Mouse (Mus musculus) embryonic facial prominence, embryonic 14.5 days (tissue): ENCODE measurements around the gene Pcid2. TPM values are rescaled to one million over a fixed set of nuclear protein-coding genes. Genes with fewer than 3 reads are reported as not detected.
"Not testable (repeated sequence)": the region's sequence is repeated elsewhere in the genome, so short reads cannot be mapped to it uniquely, and the experiment has no call there.

Source experiments
- ATAC-seq: fragments of 200-750 bp; cut with Nextera tagmentation; 2 replicates; pipeline ENCODE4 v1.8.0; 2017; ENCODE audit warnings: low read depth, moderate number of reproducible peaks, moderate TSS enrichment
- DNase-seq: peaks from one replicate; pipeline ENCODE4 v3.0.0-alpha.2; 2015; ENCODE audit warnings: low spot score
- H3K27ac ChIP-seq: fragments of 300-500 bp; sonication (generic); replicated peaks from 2 replicates; pipeline ENCODE4 v1.5.1; 2014; ENCODE audit warnings: low read depth, mild to moderate bottlenecking, low read length, moderate library complexity
- H3K27me3 ChIP-seq: fragments of 300-500 bp; sonication (generic); replicated peaks from 2 replicates; pipeline ENCODE4 v1.6.1; 2014; ENCODE audit warnings: low read length; ENCODE audit not compliant: control insufficient read depth, insufficient read depth
- H3K36me3 ChIP-seq: fragments of 300-500 bp; sonication (generic); 2 replicates; pipeline ENCODE4 v1.6.1; 2014; ENCODE audit warnings: low read length, mixed read lengths; ENCODE audit not compliant: control insufficient read depth, insufficient read depth
- H3K4me1 ChIP-seq: fragments of 300-500 bp; sonication (generic); 2 replicates; pipeline ENCODE4 v1.6.1; 2014; ENCODE audit warnings: antibody characterized with exemption, low read length; ENCODE audit not compliant: control insufficient read depth, insufficient read depth
- H3K4me2 ChIP-seq: fragments of 300-500 bp; sonication (generic); 2 replicates; pipeline ENCODE4 v1.6.1; 2014; ENCODE audit warnings: low read depth, mild to moderate bottlenecking, low read length, moderate library complexity, mixed read lengths
- H3K4me3 ChIP-seq: fragments of 300-500 bp; sonication (generic); 2 replicates; pipeline ENCODE4 v1.5.1; 2014; ENCODE audit warnings: low read depth, mild to moderate bottlenecking, low read length
- H3K9ac ChIP-seq: fragments of 300-500 bp; sonication (generic); 2 replicates; pipeline ENCODE4 v1.6.1; 2014; ENCODE audit warnings: low read depth, mild to moderate bottlenecking, low read length, moderate library complexity, mixed read lengths
- H3K9me3 ChIP-seq: fragments of 300-500 bp; sonication (generic); 2 replicates; pipeline ENCODE4 v1.6.1; 2016; ENCODE audit warnings: low read length; ENCODE audit not compliant: control insufficient read depth
- WGBS: fragments of 180-500 bp; shearing (Covaris S2); extraction: QIAGEN DNeasy Blood & Tissue Kit; methylation state at CpG from one replicate; pipeline ENCODE4 v1.1.7; 2014; 5-methylcytosine and 5-hydroxymethylcytosine counted together
- polyA plus RNA-seq: library from polyadenylated mRNA; unstranded; fragments of >200 nt; fragmentation: Nextera tagmentation; extraction: Ambion mirVana; gene quantifications from 2 replicates; pipeline ENCODE4 v1.2.1, GENCODE M21; 2014

Gene Pcid2
- polyA plus RNA-seq, 1 experiment from 2014 or later = 32.6 TPM

DNA sequence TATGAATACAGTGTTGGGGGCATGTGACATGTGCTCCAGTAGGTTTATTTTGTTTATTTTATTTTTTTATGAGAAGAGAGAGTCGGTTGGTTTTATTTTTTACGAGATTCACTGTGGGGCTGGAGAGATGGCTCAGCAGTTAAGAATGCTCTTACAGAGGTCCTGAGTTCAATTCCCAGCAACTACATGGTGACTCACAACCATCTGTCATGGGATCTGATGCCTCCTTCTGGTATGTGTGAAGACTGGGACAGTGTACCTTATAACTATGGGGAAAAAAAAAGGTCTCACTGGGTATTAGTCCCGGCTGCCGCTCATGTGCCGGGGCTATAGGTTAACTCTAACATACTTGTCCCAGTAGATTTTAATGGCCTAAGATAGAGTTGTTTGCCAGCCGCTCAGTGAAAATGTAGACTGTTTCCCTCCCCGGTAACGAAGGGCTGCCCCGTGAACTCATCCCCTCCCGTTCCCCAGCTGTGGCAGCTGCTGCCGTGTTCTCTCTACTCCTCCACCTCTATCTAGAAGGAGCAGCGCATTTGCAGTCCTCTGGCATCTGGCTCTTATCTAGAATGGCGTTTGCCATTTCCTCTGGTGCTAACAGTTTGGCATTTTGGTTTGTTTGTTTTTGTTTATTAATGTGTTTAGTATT, 2.9 kb upstream of the Pcid2 start:
- H3K36me3 ChIP-seq = peaks cover 14% of the 10 kb centered on the region
- no peaks in the 10 kb centered on the region for H3K27me3 ChIP-seq
- no peak for DNase-seq
- H3K4me3 ChIP-seq = no peak overlapping the region
- ATAC-seq = no peak
- H3K4me1 ChIP-seq = peaks cover 13% of the 10 kb centered on the region; the same call in 1 of the 2 replicates
- H3K9ac ChIP-seq = no peak overlapping the region
- WGBS = 90% methylated on average over 13 of the region's 13 CpGs
- no peak overlapping the region for H3K27ac ChIP-seq
- H3K4me2 ChIP-seq = no peak overlapping the region
- no peaks in the 10 kb centered on the region for H3K9me3 ChIP-seq

GRCm38 (mm10) chr8:13105908-13106551, 771 bp upstream of the Pcid2 start:
- Histone ChIP-seq H3K9ac (peak overlapping the region; percentile 97), H3K9me3 (no peaks in the 10 kb centered on the region), H3K27me3 (no peaks in the 10 kb centered on the region), H3K4me1 (peaks cover 13% of the 10 kb centered on the region; the same call in 1 of the 2 replicates), H3K4me3 (peak overlapping the region; percentile 93), H3K36me3 (peaks cover 5% of the 10 kb centered on the region), H3K27ac (peak overlapping the region; percentile 87), H3K4me2 (peak overlapping the region; percentile 85)
- 0% methylated on average over 15 of the region's 63 CpGs for WGBS
- ATAC-seq (peak; percentile 38), DNase-seq (peak; percentile 35)

DNA sequence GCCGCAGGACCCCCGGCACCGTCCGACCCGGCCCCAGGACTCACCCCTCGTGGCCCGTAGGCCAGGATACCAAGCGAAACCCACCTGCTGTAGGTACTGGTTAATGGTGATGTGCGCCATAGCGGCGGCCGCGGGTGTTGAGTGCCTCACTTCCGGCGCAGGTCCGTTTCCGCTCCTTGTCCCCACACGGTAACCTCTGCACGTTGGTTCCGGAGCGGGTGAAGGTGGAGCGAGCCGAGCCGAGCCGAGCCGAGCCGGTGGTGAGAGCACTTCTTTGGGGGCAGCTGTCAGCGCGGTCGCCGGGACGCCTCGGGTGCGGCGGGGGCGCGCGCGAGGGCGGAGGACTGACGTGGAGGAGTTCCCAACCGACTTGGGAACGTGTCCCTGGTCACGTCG, 570 bp downstream of the Pcid2 start:
- H3K4me2 ChIP-seq = peak overlapping the region; percentile 78
- peaks cover 13% of the 10 kb centered on the region; the same call in 1 of the 2 replicates for H3K4me1 ChIP-seq
- H3K9ac ChIP-seq = peak overlapping the region; percentile 82
- H3K4me3 ChIP-seq = peak overlapping the region; percentile 93
- DNase-seq (peak; percentile 94), ATAC-seq (peak; percentile 89)
- no peaks in the 10 kb centered on the region for H3K9me3 ChIP-seq
- under 1% methylated on average over 34 of the region's 45 CpGs for WGBS
- H3K27ac ChIP-seq = peak overlapping the region; percentile 91
- H3K36me3 ChIP-seq = peaks cover 5% of the 10 kb centered on the region
- no peaks in the 10 kb centered on the region for H3K27me3 ChIP-seq

DNA sequence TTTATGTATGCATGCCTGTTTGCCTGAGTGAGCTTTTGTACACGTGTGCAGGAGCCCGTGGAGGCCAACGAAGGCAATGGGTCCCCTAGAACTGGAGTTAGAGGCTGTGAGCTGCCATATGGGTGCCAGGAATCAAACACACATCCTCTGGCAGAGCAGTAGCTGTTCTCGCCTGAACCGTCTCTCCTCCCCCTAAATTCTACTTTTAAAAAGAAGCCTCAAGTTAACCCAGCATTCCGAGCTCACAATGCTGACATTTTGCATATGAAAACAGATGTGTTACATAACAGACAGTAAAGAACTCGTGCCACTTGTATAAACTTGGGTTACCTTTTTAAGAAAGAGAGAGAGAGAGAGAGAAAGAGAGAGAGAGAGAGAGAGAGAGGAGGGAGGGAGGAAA, 27.7 kb downstream of the Pcid2 start:
- Histone ChIP-seq H3K4me2 (no peak overlapping the region), H3K27me3 (no peaks in the 10 kb centered on the region), H3K4me3 (no peak overlapping the region), H3K9ac (no peak overlapping the region), H3K36me3 (peaks cover 85% of the 10 kb centered on the region), H3K9me3 (no peaks in the 10 kb centered on the region), H3K27ac (no peak overlapping the region), H3K4me1 (no peaks in the 10 kb centered on the region)
- ATAC-seq (no peak), DNase-seq (no peak)
- WGBS = 87% methylated on average over 7 of the region's 7 CpGs

GRCm38 (mm10) chr8:13075579-13075978, 29.7 kb downstream of the Pcid2 start:
- 90% methylated on average over 1 of the region's 1 CpGs for WGBS
- not testable (repeated sequence) for H3K27ac ChIP-seq, H3K4me1 ChIP-seq, H3K9ac ChIP-seq, H3K4me3 ChIP-seq, DNase-seq, H3K27me3 ChIP-seq, H3K9me3 ChIP-seq, H3K4me2 ChIP-seq, ATAC-seq
- peaks cover 67% of the 10 kb centered on the region for H3K36me3 ChIP-seq

DNA sequence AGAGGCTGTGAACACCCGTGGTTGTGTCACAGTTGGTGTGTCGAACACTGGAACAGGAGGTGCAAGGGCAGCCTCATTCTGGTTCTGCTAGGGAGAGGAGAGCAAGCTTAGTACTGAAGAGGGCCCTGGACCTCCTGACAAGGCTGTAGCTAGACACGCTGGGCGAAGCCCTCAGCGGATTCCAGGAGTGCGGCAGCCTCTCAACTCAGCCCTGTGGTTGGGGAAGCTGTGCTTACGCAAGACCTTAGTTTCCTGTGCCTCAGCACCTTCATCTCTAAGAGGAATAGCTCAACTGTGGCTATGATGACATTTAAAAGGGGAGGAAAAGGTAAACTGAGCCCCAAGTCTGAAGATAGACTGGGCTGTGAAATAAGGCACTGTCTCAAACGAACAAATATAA, 30.2 kb downstream of the Pcid2 start:
- Histone ChIP-seq H3K36me3 (peaks cover 62% of the 10 kb centered on the region), H3K27ac (no peak overlapping the region), H3K4me3 (no peak overlapping the region), H3K9me3 (no peaks in the 10 kb centered on the region), H3K27me3 (no peaks in the 10 kb centered on the region), H3K4me1 (no peaks in the 10 kb centered on the region), H3K9ac (no peak overlapping the region), H3K4me2 (no peak overlapping the region)
- ATAC-seq = no peak
- WGBS = 95% methylated on average over 8 of the region's 8 CpGs
- DNase-seq = no peak

DNA sequence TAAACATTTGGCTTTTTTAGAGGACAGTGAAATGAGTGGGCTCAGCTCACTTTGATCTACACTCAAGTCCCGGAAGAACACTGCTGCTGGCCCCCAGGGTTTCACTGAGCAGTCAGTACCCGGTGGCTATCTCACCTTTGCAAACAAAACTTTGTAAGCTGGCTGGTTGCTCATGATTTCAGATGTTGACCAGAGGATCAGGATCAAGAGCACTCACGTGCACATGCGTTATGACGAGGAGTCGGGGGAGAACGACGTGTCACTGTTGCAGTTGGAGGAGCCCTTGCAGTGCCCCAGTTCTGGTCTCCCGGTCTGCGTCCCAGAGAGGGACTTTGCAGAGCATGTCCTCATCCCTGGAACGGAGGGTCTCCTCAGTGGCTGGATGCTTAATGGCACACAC, 32.0 kb downstream of the Pcid2 start:
- H3K9ac ChIP-seq = no peak overlapping the region
- no peak for DNase-seq
- no peaks in the 10 kb centered on the region for H3K27me3 ChIP-seq
- peaks cover 45% of the 10 kb centered on the region for H3K36me3 ChIP-seq
- H3K9me3 ChIP-seq = no peaks in the 10 kb centered on the region
- 90% methylated on average over 11 of the region's 11 CpGs for WGBS
- ATAC-seq = no peak
- no peak overlapping the region for H3K4me2 ChIP-seq
- no peaks in the 10 kb centered on the region for H3K4me1 ChIP-seq
- no peak overlapping the region for H3K27ac ChIP-seq
- H3K4me3 ChIP-seq = no peak overlapping the region

DNA sequence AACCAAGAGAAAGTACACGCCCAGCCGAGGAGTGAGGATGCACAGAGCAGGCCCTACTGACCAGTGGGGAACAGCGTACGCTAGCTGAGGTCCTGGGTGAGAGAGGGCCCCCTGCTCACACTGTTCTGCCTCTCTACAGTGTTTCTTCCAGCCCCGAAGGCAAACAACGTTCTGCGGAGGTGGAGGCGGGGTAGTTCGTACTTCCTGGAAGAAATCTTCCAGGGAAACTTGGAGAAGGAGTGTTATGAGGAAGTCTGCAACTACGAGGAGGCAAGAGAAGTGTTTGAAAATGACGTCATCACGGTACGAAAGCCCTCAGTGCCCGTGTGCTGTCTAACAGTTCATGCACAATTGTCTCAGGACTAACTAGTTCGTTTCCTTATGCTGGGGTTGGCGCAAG, 42.1 kb downstream of the Pcid2 start:
- DNase-seq (no peak), ATAC-seq (no peak)
- Histone ChIP-seq H3K27ac (no peak overlapping the region), H3K36me3 (no peaks in the 10 kb centered on the region), H3K4me3 (no peak overlapping the region), H3K4me2 (no peak overlapping the region), H3K4me1 (no peaks in the 10 kb centered on the region), H3K9me3 (no peaks in the 10 kb centered on the region), H3K27me3 (no peaks in the 10 kb centered on the region), H3K9ac (no peak overlapping the region)
- WGBS = 68% methylated on average over 16 of the region's 16 CpGs
